Mouse (Mus musculus) adrenal gland, postnatal 25 days (tissue): ENCODE data around the gene Ccnt1. TPM values are rescaled to one million over a fixed set of nuclear protein-coding genes. Genes with fewer than 3 reads are reported as not detected.
"Not testable (repeated sequence)": the region's sequence is repeated elsewhere in the genome, so short reads cannot be mapped to it uniquely, and the experiment has no call there.

Experiments used
- DNase-seq: peaks from one replicate; pipeline ENCODE4 v3.0.0; 2021; ENCODE audit warnings: mixed read lengths
- total RNA-seq: library from RNA; stranded (reverse); gene quantifications from 2 replicates; pipeline ENCODE4 v1.2.3, GENCODE M21; 2021

Ccnt1 gene
- total RNA-seq, 1 experiment from 2014 or later = 55.9 TPM

DNA sequence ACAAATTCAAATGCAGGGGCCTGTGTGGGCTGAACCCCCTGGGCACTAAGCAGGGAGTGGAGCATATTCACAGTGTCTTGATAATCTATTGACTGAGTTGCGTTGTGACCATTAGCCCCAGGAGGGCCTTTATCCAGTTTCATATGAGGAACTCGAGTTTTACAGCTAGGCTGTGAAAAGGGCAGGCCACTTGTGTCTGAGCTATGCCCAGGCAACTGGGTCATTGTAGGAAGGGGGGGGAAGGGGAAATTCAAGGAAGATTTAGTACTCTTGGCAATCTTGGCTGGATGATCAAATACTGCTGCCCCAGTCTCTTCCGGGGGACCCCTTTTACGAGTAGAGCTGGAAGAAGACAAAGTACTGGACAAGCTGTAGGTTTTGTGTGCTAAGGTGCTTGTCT is 27.4 kb downstream of the Ccnt1 start:
- DNase-seq = no peak

DNA sequence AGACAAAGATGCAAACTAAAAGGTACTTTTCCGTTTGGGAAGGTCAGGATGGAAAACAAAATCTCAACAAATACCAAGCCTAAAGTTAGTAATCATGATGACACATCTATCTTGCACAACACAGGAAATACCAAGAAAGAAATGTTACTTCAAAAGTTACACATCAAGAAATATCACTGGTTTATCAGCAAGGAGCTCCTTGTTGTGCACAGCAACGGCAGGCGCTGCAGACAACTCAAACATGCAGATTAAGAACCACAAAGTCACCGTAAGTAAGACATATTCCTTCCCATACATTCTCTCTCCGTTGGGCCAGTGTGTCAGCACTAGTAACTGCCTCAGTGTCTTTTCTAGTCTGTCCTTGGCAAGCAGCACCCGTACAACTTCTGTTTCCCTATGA is 29.7 kb downstream of the Ccnt1 start:
- no peak for DNase-seq

DNA sequence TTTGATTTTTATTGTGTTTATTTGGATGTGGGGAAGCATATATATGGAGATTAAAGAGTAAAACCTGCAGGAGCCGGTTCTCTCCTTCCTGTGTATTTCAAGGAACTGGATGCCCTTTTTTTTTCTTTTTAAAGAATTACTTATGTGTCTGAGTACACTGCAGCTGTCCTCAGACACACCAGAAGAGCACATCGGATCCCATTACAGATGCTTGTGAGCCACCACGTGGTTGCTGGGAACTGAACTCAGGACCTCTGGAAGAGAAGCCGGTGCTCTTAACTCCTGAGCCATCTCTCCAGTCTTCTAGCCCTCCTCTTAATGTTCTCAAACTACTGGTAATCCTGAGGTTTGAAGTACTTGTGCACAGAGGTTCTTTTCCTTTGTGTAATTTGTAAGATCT is 32.8 kb downstream of the Ccnt1 start:
- DNase-seq = no peak

DNA sequence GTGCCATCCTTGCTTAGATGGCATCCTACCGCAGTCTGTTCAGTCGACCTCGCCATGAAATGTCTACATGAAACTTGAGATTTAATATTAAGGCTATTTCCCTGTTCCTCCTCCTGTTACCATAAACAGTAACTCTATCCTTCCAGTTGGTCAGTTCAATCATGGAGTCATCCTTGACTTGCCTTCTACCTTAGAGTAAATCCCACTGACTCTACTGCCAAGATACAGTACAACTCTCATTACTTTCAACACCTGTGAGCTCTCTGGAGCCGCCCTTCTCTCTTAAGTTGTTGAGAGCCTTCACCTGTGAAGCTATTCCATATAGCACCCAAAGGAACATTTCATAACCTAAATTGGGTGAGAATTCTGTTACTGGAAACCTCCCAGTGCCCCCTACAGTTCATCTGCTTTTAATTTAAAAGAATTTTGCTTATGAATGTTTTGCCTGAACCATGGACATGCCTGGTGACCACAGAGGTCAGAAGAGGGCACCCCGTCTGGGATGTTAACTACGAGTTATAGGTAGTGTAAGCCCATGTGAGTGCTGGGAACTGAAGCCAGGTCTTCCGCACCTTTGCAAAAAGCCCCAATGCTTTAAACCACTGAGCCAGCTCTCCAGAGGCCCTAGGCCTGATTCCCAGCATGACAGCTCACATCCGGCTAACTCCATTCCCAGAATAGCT is 33.8 kb downstream of the Ccnt1 start:
- DNase-seq = no peak

DNA sequence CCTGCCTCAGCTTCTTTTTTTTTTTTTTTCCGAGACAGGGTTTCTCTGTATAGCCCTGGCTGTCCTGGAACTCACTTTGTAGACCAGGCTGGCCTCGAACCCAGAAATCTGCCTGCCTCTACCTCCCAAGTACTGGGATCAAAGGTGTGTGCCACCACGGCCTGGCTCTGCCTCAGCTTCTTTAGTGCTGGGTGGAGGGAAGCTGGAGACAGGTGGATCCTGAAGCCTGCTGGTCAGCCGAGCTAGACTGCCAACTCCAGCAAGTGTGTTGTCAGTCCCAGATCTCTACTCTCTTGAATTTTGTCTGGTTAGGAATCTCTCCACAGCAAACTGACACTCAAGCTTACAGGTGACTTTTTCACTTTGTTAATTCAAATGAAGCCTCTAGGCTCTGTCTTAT is 34.8 kb downstream of the Ccnt1 start:
- DNase-seq = no peak

DNA sequence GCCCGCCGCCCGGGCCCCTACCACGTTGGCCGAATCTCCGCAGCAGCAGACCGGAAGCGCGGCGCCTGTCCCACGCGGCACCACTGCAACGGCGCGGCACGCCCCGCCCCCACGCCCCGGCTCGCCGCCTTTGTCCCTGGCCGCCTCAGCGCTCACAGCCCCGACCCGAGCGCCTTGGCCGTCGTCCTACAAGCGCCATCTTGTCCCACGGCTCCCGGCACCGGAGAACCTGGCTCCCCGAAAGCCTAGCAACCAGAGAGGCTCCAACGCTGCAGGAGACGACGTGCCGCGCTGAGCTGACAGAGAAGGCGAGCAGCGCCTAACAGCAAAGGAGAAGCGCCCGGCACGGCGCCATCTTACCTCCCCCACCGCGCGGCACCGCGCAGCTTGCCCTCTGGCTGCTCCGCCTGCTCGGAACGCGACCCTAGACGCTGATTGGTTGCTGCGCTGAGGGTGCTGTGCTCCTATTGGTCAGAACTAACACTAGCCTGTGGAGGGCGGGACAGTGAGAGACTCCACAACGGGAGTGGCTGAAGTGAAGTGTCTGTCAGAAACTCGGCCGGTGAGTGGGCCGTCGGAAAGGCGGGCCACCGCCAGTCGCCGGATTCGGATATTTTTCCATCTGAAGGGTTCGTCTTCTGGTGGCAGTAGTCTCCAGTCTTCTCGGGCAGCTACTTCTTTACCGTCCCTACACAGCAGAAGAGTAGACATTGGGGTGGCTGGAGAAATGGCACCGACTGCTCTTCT is 36.7 kb downstream of the Ccnt1 start, which contains the start of gene Kansl2:
TSS of gene Kansl2 (minus strand) at position 384 of the 747 bp plus-strand sequence.
- DNase-seq = peak; percentile 95

DNA sequence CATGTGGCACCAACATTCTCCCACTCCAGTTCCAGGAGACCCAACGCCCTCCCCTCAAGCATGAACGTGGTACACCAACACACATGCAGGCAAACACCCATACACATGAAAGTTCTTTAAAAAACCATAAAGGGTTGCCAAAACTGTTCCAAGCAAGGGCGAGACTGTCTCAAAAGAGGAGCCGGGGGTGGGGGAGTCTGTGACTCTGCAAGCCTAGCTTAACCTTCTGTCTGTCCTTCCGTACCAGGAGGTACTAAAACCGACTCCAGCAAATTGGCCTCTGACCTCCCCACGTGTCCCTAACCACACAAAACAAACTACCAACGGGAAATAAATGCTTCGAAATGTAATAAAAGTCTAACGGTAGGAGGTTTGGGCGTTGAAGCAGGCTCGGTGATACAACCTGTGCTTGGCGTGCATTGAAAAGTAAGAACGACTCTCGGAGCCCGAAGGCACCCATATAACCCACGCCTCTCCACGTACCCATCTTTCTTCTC is 37.6 kb downstream of the Ccnt1 start:
- DNase-seq = no peak

DNA sequence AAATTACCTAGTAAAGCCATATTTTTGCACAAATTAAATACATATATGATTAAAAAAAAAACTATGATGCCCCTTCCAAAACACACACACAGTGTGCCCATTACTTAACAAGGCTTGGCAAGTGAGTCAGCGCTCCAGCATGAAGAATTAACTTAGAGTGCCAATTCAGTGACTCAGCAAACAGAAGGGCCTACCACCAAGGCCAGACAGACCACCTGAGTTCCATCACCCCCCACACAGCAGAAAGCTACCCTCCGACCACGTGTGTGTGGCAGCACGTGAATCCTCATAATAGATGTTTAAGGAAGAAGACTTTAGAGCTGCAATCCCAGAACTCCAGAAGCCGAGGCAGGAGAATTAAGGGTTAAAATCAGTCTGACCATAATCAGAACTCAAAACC is 38.4 kb downstream of the Ccnt1 start:
- peak; percentile 38 for DNase-seq

DNA sequence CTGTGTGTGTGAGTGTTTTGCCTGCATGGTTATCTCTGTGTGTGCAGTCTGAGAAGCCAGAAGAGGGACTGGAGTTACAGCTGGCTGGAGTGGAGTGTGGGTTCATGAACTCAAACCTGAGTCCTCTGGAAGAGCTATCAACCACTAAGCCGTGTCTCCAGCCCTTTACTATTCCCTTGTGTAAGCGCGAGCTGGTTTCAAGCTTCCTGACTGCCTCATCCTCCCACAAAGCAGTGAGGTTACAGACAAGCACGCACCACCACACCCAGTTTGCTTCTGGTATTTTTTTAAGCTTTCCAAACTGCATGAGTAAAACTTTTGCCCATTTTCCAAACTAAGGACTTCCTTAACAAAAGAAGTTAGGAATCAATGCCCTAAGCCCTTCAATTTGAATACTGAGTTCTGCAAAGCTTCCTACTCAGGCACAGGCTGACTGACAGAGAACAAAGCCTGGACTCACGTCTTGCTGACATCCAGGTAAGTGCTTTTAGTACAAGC is 42.6 kb downstream of the Ccnt1 start:
- DNase-seq = no peak

DNA sequence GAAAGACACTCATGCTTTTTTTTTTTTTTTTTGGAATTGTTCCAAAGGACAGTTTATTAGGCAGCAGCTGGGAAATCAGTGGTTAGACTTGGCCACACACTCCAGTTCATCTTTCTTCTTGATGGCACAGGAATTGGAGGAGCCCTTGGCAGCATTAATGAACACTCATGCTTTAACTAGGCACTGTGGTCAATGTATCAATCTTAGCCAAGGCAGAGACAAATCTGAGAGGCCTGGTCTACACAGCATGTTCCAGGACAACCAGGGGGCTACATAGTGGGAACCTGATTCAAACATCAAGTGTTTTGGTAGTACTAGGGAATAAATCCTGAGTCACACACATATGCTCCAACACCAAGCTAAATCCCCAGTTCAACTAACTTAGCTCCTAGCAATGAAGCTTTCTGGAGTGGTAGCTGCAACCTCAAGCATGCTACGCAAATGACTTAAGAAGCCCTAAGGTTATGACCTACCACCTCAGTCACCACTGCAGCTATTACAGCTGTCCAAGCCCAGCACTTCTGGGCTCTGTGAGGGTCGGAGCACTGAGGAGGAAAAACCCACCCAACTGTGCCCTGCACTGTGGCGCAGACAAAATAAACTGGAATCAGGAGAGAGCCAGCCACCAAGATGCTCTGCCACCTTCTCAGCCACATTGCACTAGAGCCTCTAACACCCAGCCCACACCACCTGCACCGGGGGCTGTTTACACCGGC is 43.5 kb downstream of the Ccnt1 start:
- DNase-seq = no peak

DNA sequence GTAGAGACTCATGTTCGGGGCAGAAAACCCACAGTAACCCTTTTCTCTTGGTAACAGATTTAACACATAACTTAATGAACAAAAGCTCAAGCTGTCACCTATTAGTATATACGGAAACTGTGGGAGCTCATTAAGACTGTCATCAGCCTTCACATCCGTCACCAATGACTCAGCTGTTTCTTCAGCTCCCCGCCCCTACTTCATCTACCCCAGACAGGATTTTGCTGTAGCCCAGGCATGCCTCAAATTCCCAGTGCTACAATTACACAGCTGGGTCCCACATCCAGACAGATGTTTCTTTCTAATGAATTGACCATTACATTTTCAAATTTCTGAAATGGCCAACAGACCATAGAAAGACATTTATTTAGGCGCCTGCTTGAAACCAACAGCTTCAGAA is 44.7 kb downstream of the Ccnt1 start:
- DNase-seq = no peak

DNA sequence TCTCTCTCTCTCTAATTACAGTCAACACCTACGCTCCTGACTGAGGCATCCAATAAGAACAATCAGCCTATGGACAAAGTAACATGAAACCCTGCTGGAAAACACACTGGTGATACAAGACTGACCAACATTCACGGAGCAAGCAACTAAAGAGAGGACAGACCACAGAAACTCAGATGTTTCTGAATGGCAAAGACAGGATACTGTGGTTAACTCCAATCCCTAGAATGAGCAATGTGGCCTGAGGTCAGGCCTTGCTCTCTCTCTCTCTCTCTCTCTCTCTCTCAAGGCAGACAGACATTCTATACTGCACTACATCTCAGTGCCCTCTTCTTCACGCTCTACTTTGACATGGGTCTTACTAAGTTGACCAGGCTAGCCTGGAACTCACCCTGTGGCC is 49.5 kb downstream of the Ccnt1 start:
- no peak for DNase-seq

DNA sequence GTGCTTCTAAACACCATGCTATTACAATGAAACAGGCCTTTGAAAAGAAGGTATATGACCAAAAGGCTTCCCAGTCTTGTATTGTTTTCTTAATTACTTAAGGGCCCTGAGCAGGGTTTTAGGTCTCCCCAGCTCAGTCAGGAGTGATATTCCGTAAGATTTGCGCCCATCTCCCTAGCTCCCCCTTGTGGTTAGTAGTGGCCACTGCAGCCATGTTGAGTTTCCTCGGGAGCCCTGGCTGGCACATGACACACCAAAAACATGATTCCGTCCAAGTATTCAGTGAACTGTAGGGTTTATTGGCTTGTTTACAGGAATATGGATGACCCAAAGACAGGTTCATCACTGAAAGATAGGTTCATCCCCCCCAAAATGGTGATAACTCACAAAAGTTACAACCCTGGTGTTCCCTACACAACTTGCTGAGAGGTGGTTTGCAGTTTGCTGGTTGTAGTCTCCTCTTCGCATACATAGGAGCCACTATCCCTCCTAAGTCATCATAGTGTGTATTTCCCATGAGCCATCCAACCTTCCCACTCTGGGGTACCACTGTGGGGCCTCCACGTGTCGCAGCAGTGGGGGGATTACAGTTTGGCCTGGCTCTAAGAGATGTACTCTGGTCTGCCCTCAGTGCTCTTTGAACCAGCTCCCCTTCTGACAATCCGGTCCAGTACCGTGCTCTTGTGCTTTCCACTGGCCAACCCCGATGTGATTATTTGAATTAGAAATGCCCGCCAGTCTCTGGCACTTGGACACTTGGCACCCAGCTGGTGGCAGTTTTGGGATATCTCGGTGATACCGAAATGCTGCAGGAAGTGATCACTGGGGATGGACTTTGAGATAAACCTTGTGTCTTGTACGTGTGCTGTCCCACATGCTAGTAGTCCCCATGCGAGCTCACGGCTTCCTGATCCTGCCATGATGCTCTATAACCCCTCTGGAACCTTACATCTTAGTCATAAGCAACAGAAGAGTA is 53.1 kb downstream of the Ccnt1 start:
- DNase-seq = peak; percentile 66

DNA sequence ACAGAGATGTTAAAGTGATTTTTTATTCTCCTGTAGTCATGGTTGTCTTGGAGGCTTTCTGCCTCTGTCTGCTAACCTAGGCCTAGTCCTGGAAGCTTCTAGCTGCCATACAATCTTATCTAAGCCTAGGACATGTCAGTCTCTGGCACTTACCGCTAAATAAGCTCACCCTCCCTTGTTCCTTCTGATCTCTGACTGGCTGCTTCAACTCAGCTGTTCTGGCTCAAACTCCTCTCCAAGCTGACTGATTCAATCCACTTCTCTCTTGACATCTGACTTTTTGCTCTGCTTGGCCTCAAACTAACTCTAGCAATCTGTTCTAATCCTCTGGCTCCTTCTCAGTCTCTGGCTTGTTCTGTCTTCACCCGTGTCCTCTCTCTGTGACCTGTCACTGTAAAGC is 55.9 kb downstream of the Ccnt1 start:
- DNase-seq = not testable (repeated sequence)

DNA sequence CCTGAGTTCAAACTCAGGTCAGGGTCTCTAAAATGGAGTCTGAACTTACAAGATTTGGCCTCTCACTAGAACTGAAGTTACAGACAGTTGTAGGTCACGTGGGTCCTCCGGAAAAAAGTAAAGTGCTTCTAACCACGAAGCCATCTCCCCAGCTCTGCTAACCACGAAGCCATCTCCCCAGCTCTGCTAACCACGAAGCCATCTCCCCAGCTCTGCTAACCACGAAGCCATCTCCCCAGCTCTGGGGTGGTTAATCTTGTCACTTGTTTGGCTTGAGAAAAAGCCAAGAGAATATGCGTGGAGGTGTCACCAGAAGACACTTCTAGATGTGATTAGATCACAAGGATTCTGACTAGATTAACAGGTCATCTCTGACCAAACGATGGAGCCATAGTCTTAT is 56.6 kb downstream of the Ccnt1 start:
- DNase-seq = no peak

DNA sequence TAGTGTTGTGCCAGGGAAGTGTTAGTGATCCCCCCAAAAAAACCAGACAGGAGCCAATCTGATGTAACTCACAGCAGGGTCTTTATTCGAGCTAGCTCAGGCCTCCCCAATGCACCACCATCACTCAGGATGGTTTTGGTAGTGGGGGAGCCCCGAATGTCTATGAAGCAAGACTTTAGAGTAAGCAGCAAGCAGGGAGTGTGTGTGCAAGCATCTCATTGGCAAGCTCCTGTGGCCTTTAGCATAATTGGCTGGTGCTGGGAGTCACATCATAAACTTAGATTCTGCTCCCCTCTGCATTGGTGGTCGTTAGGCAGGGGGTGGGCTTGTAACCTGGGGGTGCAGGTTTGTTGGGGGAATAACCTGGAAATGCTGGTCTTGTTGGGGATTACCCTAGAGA is 57.0 kb downstream of the Ccnt1 start:
- not testable (repeated sequence) for DNase-seq

DNA sequence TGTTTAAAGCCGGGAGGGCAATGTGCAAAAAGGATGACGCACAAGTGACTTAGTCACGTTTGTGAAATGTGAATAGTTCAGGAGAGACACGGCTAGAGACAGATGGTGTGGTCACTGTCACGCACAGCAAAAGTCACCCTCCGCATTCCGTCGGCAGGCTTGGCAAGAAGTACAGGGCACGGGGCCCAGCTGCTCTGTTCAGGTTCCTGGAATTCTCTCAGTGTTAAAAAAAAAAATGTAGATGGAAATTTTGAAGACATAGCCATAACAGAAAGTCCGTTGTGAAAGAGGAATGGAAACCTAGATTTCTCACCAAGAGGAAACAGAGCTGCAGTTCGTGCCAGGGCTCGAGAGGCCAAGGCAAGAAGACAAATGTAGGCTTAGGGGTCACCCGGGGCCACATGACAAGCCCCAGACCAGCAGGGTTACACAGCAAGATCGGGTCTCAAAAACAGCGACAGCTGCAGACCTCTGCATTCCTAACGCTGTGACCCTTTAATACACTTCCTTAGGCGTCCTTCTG is 57.9 kb downstream of the Ccnt1 start:
- peak; percentile 56 for DNase-seq

DNA sequence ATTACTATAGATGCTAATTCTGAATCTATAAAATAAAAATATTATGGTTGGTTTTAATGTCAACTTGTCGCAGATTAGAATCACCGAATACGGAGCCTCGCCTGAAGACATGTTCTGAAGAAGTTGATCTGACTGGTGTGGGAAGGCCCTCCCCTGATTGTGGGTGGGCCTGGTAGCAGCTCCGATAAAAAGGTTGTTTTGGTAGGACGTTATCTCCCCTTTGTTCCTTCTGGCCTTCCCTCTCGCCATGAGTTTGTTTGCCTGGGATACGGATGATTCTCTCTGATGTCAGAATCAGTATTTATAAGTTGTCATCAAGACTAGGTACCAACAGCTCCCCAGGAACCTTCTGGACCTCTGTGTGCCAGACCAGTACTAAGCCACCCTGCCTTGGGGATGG is 58.5 kb downstream of the Ccnt1 start:
- no peak for DNase-seq

DNA sequence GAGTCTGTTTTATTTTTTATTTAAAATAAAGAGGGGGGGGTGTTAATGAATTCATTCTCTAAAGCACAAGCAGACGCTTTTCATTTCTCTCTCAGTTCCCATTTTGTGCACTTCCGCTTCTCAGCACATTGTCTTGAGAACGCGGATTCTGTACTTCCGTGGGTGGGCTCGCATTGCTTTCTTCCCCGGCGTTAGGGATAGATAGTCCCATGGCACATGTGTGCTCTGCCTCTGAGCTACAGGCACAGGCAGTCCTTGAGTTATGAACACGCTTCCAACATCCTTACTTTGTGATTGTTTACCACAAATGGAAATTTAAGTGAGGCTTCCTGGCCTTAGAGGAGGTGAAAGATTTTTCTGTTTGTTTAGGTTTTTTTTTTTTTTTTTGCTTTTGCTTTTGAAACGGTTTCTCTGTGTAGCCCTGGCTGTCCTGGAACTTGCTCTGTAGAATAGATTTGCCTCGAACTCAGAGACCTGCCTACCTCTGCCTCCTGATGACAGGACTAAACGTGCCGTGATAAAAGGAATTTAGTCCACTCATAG is 59.3 kb downstream of the Ccnt1 start:
- DNase-seq = no peak

DNA sequence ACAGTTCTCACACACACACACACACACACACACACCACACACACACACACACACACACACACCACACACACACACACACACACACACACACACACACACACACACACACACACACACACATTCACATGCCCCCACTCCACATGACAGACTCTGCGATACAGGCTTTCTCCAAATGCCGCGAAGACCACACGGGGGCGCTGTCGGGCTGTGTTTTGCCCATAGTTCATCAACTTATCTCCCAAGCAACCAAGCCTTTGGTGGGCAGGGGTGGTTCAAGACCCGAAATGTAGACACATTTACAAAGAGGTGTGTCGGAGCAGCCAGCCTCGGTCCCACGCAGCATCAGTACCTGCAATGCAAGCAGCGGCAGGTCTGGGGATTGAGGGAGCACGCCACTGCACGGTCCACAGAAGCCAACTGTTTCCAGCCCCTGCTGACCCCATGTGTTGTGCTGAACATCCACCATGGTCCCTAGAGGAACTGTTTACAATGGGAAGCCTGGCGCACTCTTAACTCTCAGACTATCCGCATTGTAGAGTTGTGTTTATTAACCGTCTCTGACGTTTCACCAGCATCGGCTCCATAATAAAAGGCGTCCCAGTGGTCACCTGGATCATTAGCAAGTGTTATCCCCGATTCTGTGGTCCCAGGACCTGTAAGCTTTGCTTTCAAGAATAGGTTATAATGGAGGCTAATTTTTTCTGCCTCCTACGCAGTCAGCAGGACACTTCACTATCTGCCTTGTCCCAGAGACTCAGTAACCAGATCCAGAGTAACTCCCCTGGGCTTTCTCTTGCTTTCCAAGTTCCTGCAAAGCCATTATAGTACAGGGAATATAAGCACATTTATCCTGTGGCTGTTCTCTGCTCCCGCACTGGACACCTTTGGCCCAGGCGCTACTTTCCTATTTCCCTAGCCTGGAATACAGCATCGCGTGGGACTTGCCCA is 60.0 kb downstream of the Ccnt1 start:
- DNase-seq = peak; percentile 78
